Mouse (Mus musculus): ENCODE measurements around the gene Sort1.

Sort1 gene

GRCm38 (mm10) chr3:108295379-108296219, 11.7 kb downstream of the Sort1 start:
- DNase-seq = no peak

- no peak for DNase-seq
Observed at GRCm38 (mm10) chr3:108296220-108297049, 12.6 kb downstream of the Sort1 start.

DNA sequence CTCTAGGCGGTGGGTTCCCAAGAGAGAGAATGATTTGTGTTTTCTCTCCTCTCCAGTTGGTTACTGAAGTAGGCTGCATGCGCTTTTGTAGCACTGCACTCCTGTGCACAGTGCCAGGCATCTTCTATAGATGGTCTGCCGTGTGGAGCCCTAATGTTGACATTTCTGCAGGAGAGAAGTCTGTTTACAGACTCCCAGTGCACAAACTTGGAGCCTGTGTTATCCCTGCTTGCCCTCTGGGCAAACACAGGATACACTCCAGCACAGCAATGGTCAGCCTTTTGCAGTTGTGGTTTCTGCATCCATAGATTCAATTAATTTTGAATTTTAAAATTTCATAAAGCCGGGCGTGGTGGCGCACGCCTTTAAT, 13.2 kb downstream of the Sort1 start:
- no peak for DNase-seq

DNA sequence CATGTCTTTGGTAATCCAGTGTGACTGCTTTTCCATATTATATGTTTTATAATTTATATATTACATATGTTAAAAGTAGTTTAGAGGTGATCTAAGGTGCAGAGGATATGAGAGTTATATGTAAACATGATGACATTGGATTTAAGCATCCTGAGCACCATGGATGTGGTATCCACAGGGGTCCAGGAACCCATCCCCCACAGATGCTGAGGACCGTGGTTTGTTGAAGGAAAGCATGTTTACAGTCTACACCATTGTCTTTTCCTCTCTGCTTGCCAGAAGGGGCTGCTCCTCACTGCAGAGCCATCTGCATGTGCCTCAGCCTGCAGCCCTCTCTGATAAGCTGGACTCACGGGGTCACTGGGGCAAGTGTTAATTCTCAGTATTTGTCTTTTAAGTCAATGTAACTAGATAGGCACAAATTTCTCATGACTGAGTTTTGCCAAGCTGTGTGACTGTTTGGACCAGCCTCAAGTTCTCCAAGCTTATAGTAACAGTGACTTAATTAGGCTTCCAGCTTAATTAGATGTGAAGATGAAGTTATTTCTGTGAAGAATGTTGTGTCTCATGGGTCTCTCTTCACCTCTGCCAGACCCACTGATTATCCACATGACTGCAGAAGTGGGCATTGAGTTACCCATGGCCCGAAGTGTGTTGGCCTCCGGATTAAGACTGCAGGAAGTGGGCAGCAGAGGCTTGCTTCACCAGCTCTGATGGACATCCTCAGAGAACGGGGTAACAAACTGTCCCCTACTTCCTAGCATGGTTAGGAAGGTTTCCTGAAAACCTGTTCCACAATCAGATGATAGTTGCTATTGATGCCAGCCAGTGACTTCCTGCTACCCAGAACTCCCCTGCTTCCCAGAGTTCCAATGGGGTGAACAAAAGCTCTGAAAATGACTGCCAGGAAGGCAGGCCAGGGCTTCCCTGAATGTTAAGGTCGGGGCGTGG, 14.0 kb downstream of the Sort1 start:
- no peak for DNase-seq

- no peak for DNase-seq
Observed at GRCm38 (mm10) chr3:108300455-108301030, 16.7 kb downstream of the Sort1 start.

- no peak for DNase-seq
Observed at GRCm38 (mm10) chr3:108303683-108304082, 19.8 kb downstream of the Sort1 start.

- no peak for DNase-seq
Observed at GRCm38 (mm10) chr3:108304747-108305146, 20.9 kb downstream of the Sort1 start.

GRCm38 (mm10) chr3:108306387-108306786, 22.5 kb downstream of the Sort1 start:
- DNase-seq = no peak

GRCm38 (mm10) chr3:108307485-108307884, 23.6 kb downstream of the Sort1 start:
- no peak for DNase-seq

DNA sequence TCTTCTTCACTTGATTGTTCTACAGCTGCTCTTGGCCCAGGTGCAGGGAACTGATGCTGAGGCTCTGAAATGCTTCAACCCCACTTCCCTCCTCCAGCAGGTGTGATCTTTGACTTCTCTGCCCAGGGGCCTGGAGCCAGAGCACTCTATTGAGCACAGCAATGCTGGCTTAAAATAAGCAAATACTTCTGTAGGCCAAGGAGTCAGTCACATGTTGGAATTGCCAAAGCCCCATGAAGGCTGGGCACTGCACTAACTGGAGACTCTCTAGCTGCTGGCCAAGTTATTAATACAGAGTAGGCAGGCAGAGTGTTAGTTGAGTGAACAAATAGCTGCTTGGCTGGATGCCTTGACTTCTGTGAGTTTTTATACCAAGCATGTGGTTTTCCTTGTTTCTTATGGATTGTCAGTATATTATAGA, 27.0 kb downstream of the Sort1 start:
- no peak for DNase-seq

DNA sequence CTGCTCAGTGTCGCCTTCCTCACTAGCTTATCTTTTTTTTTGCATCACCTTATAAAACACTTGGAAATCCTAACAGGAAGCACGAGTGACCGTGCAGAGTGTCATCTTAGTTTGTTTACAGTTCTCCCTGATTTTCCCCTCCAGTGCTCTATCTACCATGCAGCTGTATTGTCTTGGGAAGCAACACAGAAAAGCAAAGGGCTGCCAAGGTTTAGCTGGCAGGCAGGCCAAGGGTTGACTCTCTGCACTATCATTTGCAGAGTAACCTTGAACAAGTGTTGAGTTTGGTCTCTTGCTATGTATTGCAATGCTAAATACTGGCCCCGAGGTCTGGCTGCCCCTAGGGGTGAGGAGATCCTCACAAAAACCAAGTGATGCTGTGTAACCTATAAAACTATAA, 27.8 kb downstream of the Sort1 start:
- no peak for DNase-seq

GRCm38 (mm10) chr3:108312414-108312813, 28.5 kb downstream of the Sort1 start:
- DNase-seq = no peak

GRCm38 (mm10) chr3:108313138-108313537, 29.3 kb downstream of the Sort1 start:
- no peak for DNase-seq

DNA sequence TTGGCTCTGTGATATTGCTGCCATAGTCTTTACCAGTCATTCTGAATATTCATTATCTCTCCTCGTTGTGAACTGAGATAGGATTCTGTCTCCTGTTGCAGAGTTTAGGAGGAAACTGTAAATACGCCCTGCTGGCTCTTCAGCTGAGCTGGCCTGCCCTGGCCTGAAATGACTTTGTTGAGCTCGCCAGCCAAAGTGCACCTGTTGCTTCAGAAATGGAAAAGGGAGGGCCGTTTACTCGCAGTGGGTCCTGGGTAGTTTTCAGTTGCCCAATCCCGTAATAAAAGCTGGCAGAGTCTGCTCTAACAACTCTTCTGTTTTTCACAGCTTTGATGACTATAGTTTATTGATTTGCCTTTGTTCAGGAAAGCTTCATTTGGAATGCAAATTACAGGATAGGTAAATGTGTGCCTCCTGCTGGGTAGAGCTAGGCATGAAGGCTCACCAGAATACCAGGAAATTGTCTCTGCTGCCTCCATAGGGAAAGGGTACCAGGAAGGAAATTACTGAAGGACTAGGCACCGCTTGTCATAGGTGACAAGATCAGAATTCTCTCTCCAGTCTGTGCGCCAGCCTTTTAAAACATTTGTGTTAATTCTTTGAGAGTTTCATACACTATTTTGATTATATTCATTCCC, 30.3 kb downstream of the Sort1 start:
- no peak for DNase-seq

DNA sequence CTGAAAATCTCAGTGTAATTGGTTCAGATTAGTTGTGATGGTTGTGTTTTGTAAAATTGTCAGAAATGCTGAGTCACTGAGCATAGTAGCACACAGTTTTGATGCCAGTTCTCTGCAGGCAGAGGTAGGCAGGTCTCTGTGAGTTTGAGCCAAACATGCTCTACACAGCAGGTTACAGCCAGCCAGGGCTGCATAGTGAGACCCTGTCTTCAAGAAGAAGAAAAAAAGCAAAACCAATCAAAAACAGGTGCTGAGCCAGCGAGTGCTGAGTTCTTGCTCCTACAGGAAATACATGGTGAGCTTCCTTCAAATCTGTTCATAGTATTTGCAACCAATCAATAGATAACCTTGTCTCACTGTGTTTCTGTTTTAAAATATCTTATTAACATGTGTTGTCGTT, 34.6 kb downstream of the Sort1 start:
- no peak for DNase-seq

DNA sequence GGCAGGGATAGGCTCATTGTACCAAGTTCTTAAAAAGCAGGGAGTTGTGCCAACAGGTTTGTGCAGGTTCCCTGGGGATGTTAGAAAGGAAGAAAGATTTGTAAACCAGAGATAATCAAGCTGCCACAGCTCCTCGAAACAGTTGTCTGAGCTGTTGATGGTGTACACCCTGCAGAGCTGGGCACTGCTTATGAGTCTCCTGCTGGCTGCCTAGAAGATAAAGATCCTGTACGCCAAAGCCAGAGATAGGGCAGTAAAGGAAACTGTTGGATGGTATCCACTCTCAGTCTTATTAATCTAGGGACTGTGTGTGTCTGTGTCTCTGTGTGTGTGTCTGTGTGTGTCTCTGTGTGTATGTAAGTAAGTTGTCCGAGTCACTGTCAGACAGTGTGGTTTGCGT, 37.8 kb downstream of the Sort1 start:
- no peak for DNase-seq

DNA sequence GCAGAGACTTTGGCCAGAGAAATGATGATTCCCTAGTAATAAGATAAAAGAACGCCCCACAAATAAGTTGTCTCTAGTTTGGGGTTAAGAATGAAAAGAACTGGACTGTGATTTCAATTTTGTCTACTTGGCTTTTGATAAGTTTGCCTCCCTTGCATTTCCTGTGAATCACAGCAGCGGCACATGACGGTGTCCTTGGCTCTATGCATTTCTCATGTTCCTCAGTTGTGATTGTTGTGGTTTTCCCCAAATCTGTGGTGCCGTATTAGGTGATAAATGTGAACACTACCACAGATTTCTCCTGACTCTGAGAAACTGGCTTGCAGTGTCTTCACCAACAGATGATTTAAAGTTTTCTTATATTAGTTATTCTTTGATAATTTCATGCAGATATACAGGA, 38.3 kb downstream of the Sort1 start:
- no peak for DNase-seq

DNA sequence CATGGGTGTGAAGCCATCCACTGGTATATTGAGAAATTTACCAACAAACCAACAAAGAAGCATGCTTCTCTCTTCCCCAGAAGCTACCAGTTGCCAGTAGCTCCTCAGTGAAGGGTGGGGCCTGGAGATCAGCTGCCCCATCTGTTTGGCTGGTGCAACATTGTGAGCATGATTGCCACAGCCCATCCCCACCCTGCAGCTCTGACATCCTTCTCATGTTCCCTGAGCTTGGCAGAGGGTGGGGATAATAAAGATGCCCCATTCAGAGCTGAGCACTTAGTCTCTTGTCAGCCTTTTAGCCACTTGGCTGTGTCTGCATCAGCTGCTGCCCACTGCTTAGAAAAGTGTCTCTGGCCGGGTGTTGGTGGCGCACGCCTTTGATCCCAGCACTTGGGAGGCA, 39.1 kb downstream of the Sort1 start:
- no peak for DNase-seq

DNA sequence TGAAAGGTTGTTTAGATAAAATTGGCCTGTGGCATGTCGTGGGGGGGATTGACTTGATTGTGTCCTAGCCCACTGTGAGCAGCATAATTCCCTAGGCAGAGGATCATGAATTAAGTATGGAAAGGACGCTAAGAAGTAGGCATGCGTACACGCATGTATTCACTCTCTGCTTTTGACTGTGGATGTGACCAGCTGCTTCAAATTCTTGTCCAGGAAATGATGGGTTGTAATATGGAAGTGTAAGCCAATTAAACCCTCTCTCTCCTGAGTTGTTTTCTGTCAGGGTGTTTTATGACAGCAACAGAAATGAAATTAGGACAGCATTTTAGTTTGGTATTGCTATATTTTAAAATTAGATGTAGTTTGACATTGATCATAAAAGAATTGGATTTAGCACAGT, 41.0 kb downstream of the Sort1 start:
- DNase-seq = no peak

DNA sequence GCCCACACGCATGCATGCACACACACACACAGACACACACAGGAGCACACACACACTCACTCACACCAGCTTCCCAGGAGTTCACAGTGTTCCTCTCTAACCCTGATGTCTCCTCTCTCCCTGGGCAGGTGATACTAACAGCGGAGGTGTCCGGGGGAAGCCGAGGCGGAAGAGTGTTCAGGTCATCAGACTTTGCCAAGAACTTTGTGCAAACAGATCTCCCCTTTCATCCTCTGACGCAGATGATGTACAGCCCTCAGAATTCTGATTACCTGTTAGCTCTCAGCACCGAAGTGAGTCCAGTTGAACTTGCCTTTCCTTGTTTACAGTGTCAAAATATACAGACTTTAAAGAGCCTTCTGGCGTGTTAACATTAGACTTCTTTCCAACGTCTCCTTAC, 41.6 kb downstream of the Sort1 start:
- DNase-seq = no peak

GRCm38 (mm10) chr3:108327275-108327674, 43.4 kb downstream of the Sort1 start:
- no peak for DNase-seq

GRCm38 (mm10) chr3:108327916-108328315, 44.0 kb downstream of the Sort1 start:
- DNase-seq = no peak
